Mouse (Mus musculus) MEL (cell line): ENCODE results near the gene Arid1b. TPM values are rescaled to one million over a fixed set of nuclear protein-coding genes. Genes with fewer than 3 reads are reported as not detected.

Experiments
- DNase-seq: peaks from one replicate; pipeline ENCODE4 v3.0.0; 2011; ENCODE audit warnings: low read depth, low spot score
- H3K27ac ChIP-seq: 2 replicates; pipeline ENCODE4 v1.5.1; 2012; ENCODE audit warnings: low read depth, mild to moderate bottlenecking, control low read depth, low read length, moderate library complexity; ENCODE audit not compliant: control insufficient read depth
- H3K27me3 ChIP-seq, 2 experiments: fragments of 150-350 bp in 1 of 2; sonication (generic) in 1 of 2; 2 replicates each; pipeline ENCODE4 v1.6.1; 2012; ENCODE audit warnings: low read length in 2 of 2, mild to moderate bottlenecking in 2 of 2, improper control_type of control experiment in 1 of 2, moderate library complexity in 1 of 2; ENCODE audit not compliant: insufficient read depth in 2 of 2, control insufficient read depth in 1 of 2
- H3K36me3 ChIP-seq, 2 experiments: 2 replicates each; pipeline ENCODE4 v1.6.1; 2012 to 2014; ENCODE audit warnings: low read length in 2 of 2, improper control_type of control experiment in 1 of 2, inconsistent platforms in 1 of 2, mild to moderate bottlenecking in 1 of 2; ENCODE audit not compliant: insufficient read depth in 2 of 2, control insufficient read depth in 1 of 2
- H3K4me1 ChIP-seq, 2 experiments: fragments of 150-350 bp in 1 of 2; sonication (generic) in 1 of 2; 2 replicates each; pipeline ENCODE4 v1.6.1; 2012; ENCODE audit warnings: low read length in 2 of 2, improper control_type of control experiment in 1 of 2, mild to moderate bottlenecking in 1 of 2; ENCODE audit not compliant: insufficient read depth in 2 of 2, control insufficient read depth in 1 of 2
- H3K4me3 ChIP-seq, 2 experiments: fragments of 150-350 bp in 1 of 2; sonication (generic) in 1 of 2; 2 replicates each; pipeline ENCODE4 v1.5.1; 2012; ENCODE audit warnings: low read depth in 2 of 2, low read length in 2 of 2, mild to moderate bottlenecking in 2 of 2, moderate library complexity in 2 of 2, control low read depth in 1 of 2, improper control_type of control experiment in 1 of 2; ENCODE audit not compliant: control insufficient read depth in 1 of 2, insufficient read depth in 1 of 2
- H3K79me2 ChIP-seq: 2 replicates; pipeline ENCODE4 v1.6.1; 2012; ENCODE audit warnings: mild to moderate bottlenecking, low read length, moderate library complexity; ENCODE audit not compliant: control insufficient read depth, poor library complexity, insufficient read depth
- H3K9ac ChIP-seq: 2 replicates; pipeline ENCODE4 v1.6.1; 2012; ENCODE audit warnings: low read depth, mild to moderate bottlenecking, control low read depth, low read length, moderate library complexity; ENCODE audit not compliant: control insufficient read depth, poor library complexity, severe bottlenecking
- H3K9me3 ChIP-seq: fragments of 150-350 bp; sonication (generic); replicated peaks from 2 replicates; pipeline ENCODE4 v1.6.1; 2012; ENCODE audit warnings: mild to moderate bottlenecking, low read length, improper control_type of control experiment, moderate library complexity; ENCODE audit not compliant: insufficient read depth
- CHD1 ChIP-seq: IDR thresholded peaks from 2 replicates; pipeline ENCODE4 v1.6.1; 2012; ENCODE audit warnings: low read depth, mild to moderate bottlenecking, inconsistent platforms, low read length, improper control_type of control experiment
- EP300 ChIP-seq, 2 experiments: IDR thresholded peaks; 2 replicates each; pipeline ENCODE4 v1.6.1; 2011; ENCODE audit warnings: improper control_type of control experiment in 2 of 2, low read length in 2 of 2, low read depth in 1 of 2, mild to moderate bottlenecking in 1 of 2
- ETS1 ChIP-seq: IDR thresholded peaks from 2 replicates; pipeline ENCODE4 v1.6.1; 2012; ENCODE audit warnings: low read depth, mild to moderate bottlenecking, inconsistent platforms, low read length, improper control_type of control experiment, moderate library complexity
- GABPA ChIP-seq: IDR thresholded peaks from 2 replicates; pipeline ENCODE4 v1.6.1; 2012; ENCODE audit warnings: low read depth, mild to moderate bottlenecking, inconsistent platforms, low read length, improper control_type of control experiment, moderate library complexity
- GATA1 ChIP-seq: IDR thresholded peaks from 2 replicates; pipeline ENCODE4 v1.6.1; 2011; ENCODE audit warnings: low read depth, low read length, improper control_type of control experiment
- HCFC1 ChIP-seq: IDR thresholded peaks from 2 replicates; pipeline ENCODE4 v1.6.1; 2012; ENCODE audit warnings: low read depth, mild to moderate bottlenecking, inconsistent platforms, low read length, improper control_type of control experiment, moderate library complexity
- KAT2A ChIP-seq: conservative IDR thresholded peaks from 2 replicates; pipeline ENCODE4 v1.6.1; 2012; ENCODE audit warnings: low read depth, low read length, improper control_type of control experiment, inconsistent platforms
- MAX ChIP-seq: IDR thresholded peaks from 2 replicates; pipeline ENCODE4 v1.6.1; 2011; ENCODE audit warnings: low read length, improper control_type of control experiment
- MAZ ChIP-seq: IDR thresholded peaks from 2 replicates; pipeline ENCODE4 v1.6.1; 2012; ENCODE audit warnings: low read depth, mild to moderate bottlenecking, inconsistent platforms, low read length, improper control_type of control experiment
- MXI1 ChIP-seq: IDR thresholded peaks from 2 replicates; pipeline ENCODE4 v1.6.1; 2011; ENCODE audit warnings: mild to moderate bottlenecking, low read depth, low read length, improper control_type of control experiment
- NELFE ChIP-seq: IDR thresholded peaks from 2 replicates; pipeline ENCODE4 v1.6.1; 2011; ENCODE audit warnings: low read depth, low read length, improper control_type of control experiment
- NRF1 ChIP-seq: IDR thresholded peaks from 2 replicates; pipeline ENCODE4 v1.6.1; 2014; ENCODE audit warnings: low read depth, mild to moderate bottlenecking, inconsistent platforms, low read length, improper control_type of control experiment, moderate library complexity; ENCODE audit not compliant: poor library complexity, insufficient read depth, severe bottlenecking
- POLR2A ChIP-seq, 2 experiments: IDR thresholded peaks; 2 replicates each; pipeline ENCODE4 v1.6.1; 2011 to 2012; ENCODE audit warnings: low read length in 2 of 2, mild to moderate bottlenecking in 2 of 2, control low read depth in 1 of 2, improper control_type of control experiment in 1 of 2, low read depth in 1 of 2, moderate library complexity in 1 of 2; ENCODE audit not compliant: control insufficient read depth in 1 of 2, insufficient read depth in 1 of 2, poor library complexity in 1 of 2
- SMC3 ChIP-seq: IDR thresholded peaks from 2 replicates; pipeline ENCODE4 v1.6.1; 2011; ENCODE audit warnings: low read depth, low read length, improper control_type of control experiment
- TAL1 ChIP-seq: IDR thresholded peaks from 2 replicates; pipeline ENCODE4 v1.6.1; 2012; ENCODE audit warnings: mild to moderate bottlenecking, inconsistent platforms, low read length, moderate library complexity, mixed read lengths
- TCF12 ChIP-seq: IDR thresholded peaks from 2 replicates; pipeline ENCODE4 v1.6.1; 2014; ENCODE audit warnings: low read depth, mild to moderate bottlenecking, inconsistent platforms, low read length, improper control_type of control experiment, moderate library complexity
- UBTF ChIP-seq: IDR thresholded peaks from 2 replicates; pipeline ENCODE4 v1.6.1; 2012; ENCODE audit warnings: low read depth, mild to moderate bottlenecking, inconsistent platforms, low read length, improper control_type of control experiment, moderate library complexity, borderline replicate concordance; ENCODE audit not compliant: insufficient read depth
- USF2 ChIP-seq, 2 experiments: IDR thresholded peaks; 2 replicates each; pipeline ENCODE4 v1.6.1; 2011 to 2012; ENCODE audit warnings: improper control_type of control experiment in 2 of 2, low read length in 2 of 2, borderline replicate concordance in 1 of 2, inconsistent platforms in 1 of 2, low read depth in 1 of 2, mild to moderate bottlenecking in 1 of 2; ENCODE audit not compliant: insufficient read depth in 1 of 2
- ZC3H11A ChIP-seq: IDR thresholded peaks from 2 replicates; pipeline ENCODE4 v1.6.1; 2012; ENCODE audit warnings: low read depth, mild to moderate bottlenecking, inconsistent platforms, low read length, improper control_type of control experiment
- ZMIZ1 ChIP-seq: IDR thresholded peaks from 2 replicates; pipeline ENCODE4 v1.6.1; 2012; ENCODE audit warnings: low read depth, mild to moderate bottlenecking, inconsistent platforms, low read length, improper control_type of control experiment, moderate library complexity
- polyA plus RNA-seq, 2 experiments: library from polyadenylated mRNA; stranded (reverse) in 1 of 2; unstranded in 1 of 2; fragments of >175 nt in 1 of 2; fragments of >200 nt in 1 of 2; gene quantifications; 2 replicates each; pipeline versions ENCODE4 v1.2.1 to v1.2.4; 2012; ENCODE audit warnings: low replicate concordance in 2 of 2, low read depth in 1 of 2; ENCODE audit not compliant: insufficient read length in 2 of 2, insufficient read depth in 1 of 2, missing spikeins in 1 of 2
- total RNA-seq: library from RNA; depleted of rRNA; stranded (reverse); fragments of 300-350 nt; gene quantifications from 2 replicates; pipeline ENCODE4 v1.2.3, GENCODE M21; 2012

Arid1b gene
- total and polyA plus RNA-seq, 3 experiments, result 13.4 to 17.4 TPM; not detected in 1

DNA sequence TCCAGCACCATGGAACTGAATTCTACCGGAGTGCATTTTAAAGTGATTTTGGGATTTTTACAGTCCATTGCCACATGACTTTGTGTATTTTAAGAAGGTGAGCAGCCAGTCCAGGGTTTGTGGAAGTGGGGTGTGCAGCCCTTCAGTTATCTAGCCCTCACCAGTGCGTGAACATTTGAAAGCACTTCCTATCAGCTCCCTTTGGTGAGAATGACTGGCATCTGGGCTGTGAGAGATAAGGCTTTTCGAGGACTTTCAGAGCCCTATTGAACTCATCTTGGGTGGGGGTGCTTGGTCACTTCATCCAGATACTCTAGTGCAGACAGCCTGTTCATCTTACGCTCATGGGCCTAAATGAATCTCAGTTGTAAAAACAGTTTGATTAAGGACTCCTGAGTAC lies 105.1 kb downstream of the Arid1b start (continued):
- TF ChIP-seq UBTF, result 0 out of 2 replicates have a peak, but pooled peaks have one; percentile 40
- TF ChIP-seq EP300 (IDR thresholded peaks at IDR 0.05; ENCODE audit: low read depth in 1 of 2, low read length in 2 of 2), result peak; percentile 96 to 97
- peak; percentile 98 for TF ChIP-seq TAL1
- TF ChIP-seq MAX, result 0 out of 2 replicates have a peak, but pooled peaks have one; percentile 26
- no peak for TF ChIP-seq GABPA

DNA sequence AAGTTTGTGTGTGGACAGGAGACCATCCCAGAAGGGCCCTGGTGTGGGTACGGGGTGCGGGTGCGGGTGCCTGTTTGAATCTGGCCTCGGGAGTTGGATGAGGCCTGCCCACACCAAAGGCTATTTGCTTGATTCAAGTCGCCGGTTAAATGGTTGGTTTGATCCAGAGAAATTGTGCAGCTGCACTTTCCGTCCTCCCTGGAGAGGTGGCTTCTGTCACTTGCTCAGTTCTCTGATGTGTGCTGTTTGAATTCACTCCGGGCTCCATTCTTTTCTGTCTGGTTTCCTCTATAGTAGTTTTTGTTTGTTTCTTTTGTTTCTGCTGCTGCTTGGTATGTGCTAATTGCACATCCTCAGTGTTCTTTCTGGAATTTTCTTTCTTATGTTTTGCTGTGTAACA lies 107.0 kb downstream of the Arid1b start:
- Histone ChIP-seq H3K36me3 (peaks cover 0 to 21% of the 10 kb centered on the region in 2 experiments; a peak in 2 of 4 replicates), H3K4me1 (peaks cover 12 to 19% of the 10 kb centered on the region in 2 experiments)
- TF ChIP-seq POLR2A (IDR thresholded peaks at IDR 0.05; ENCODE audit: control insufficient read depth in 1 of 2, insufficient read depth in 1 of 2, low read depth in 1 of 2, low read length in 2 of 2, poor library complexity in 1 of 2) (no peak), HCFC1 (no peak), NRF1 (no peak), ZC3H11A (no peak), MAX (no peak), KAT2A (no peak), USF2 (IDR thresholded peaks at IDR 0.05; ENCODE audit: borderline replicate concordance in 1 of 2, insufficient read depth in 1 of 2, low read depth in 1 of 2, low read length in 2 of 2) (no peak), CHD1 (no peak), MAZ (no peak)

DNA sequence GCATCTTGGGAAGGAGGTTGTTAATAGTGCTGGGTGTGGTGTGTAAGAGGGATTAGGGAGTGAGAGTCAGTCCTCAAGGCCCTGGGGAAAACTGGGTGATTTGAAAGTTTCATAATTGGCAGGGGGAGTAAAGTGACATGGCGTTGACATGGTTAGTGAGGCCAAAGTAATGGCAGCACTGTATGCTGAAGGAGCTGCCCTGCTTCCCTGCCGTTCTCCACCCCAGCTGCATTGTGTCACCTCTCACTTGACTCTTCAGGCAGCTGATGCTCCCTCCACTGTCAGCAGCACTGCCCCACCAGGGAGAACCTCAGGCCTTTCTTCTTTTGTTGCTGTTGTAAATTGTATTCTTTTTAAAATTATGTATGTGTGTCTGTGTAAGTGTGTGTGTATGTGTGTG lies 107.8 kb downstream of the Arid1b start:
- no peaks in the 10 kb centered on the region for H3K27me3 ChIP-seq
- peaks cover 12 to 19% of the 10 kb centered on the region in 2 experiments for H3K4me1 ChIP-seq
- peaks cover 0 to 21% of the 10 kb centered on the region in 2 experiments; a peak in 2 of 4 replicates for H3K36me3 ChIP-seq
- no peak overlapping the region for H3K9ac ChIP-seq
- H3K4me3 ChIP-seq, result no peak overlapping the region
- no peaks in the 10 kb centered on the region for H3K9me3 ChIP-seq
- peaks cover 3% of the 10 kb centered on the region; the same call in 1 of the 2 replicates for H3K79me2 ChIP-seq
- TF ChIP-seq SMC3 (no peak), NELFE (no peak), EP300 (IDR thresholded peaks at IDR 0.05; ENCODE audit: low read depth in 1 of 2, low read length in 2 of 2) (no peak), GATA1 (no peak), MXI1 (no peak), MAZ (no peak), ZMIZ1 (no peak), TCF12 (no peak), UBTF (no peak), ETS1 (no peak), USF2 (IDR thresholded peaks at IDR 0.05; ENCODE audit: borderline replicate concordance in 1 of 2, insufficient read depth in 1 of 2, low read depth in 1 of 2, low read length in 2 of 2) (no peak)
- H3K27ac ChIP-seq, result no peak overlapping the region
- no peak for DNase-seq

More for the DNA sequence above, 107.0 kb downstream of the Arid1b start:
- Histone ChIP-seq H3K27me3 (no peaks in the 10 kb centered on the region), H3K4me3 (no peak overlapping the region), H3K79me2 (peaks cover 5% of the 10 kb centered on the region; the same call in 1 of the 2 replicates), H3K9me3 (no peaks in the 10 kb centered on the region), H3K9ac (no peak overlapping the region), H3K27ac (no peak overlapping the region)
- DNase-seq, result no peak
